Mouse (Mus musculus): ENCODE results near the gene Hdac4. TPM values are rescaled to one million over a fixed set of nuclear protein-coding genes. Genes with fewer than 3 reads are reported as not detected.

Gene Hdac4
- polyA plus RNA-seq, 1 experiment from 2014 or later: 31.2 TPM

DNA sequence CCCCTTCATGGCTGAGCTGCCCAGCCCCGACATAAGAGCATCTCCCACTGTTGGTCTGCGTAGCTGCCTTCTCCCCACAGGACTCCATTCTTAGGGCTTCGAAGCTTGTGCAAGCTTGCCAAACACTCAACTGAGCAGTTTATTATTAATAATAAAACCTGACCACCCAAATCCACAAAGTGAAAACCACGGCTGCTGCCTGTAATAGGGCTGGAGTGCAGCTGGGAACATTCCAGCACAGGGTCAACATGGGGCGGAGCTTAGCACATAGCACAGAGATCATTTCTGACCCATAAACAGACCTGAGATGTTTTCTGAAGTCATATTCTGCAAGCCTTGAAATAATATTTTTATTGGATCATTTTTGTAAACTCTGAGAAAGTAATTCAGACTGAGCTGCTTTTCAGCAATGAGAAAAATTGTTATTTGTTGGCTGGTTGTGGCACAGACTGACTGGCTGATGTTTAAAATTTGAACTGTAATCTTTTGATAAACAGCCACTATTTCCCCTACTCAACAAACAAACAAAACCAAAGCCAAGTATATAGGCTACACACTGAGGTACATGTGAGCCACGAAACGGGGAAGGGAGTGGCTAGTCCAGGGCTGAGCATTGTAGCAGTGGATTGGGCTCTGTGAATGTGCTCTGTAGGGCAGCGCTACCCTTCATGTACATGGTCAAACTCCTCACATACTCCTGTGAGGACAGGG is 190.4 kb downstream of the Hdac4 start:
- H3K4me3 ChIP-seq (replicated peaks): no peak overlapping the region
- no peaks in the 10 kb centered on the region for H3K9me3 ChIP-seq (replicated peaks)
- H3K4me2 ChIP-seq: no peak overlapping the region
- H3K4me1 ChIP-seq: 0 out of 2 replicates have a peak, but pooled peaks cover 9% of the 10 kb centered on the region
- no peaks in the 10 kb centered on the region for H3K27me3 ChIP-seq (replicated peaks)
- ATAC-seq (ENCODE audit: low FRiP score): no peak
- peaks cover 8% of the 10 kb centered on the region for H3K36me3 ChIP-seq
- WGBS: 71% methylated on average over 8 of the region's 8 CpGs
- H3K27ac ChIP-seq (replicated peaks): no peak overlapping the region
- H3K9ac ChIP-seq (replicated peaks): no peak overlapping the region

DNA sequence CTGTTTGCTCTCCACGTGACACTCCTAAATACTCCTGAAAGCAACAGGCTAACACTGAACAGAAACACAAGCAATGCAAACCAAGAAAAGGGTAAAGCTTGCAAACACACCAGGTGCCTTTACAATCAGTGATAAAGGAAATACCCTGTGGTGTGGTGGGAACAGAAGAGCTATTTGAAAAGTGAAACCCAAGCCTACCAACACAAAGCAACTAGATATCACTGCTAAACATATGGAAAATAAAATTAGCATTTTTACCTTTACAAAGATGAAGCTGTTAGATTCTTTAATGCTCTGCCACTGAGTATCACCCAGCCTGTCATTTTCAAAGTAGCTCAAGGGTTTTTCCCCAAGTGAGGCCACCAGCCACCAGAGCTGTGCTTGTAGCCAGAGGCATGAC is 191.4 kb downstream of the Hdac4 start:
- Histone ChIP-seq H3K27ac (replicated peaks) (no peak overlapping the region), H3K36me3 (peaks cover 12% of the 10 kb centered on the region), H3K9me3 (replicated peaks) (no peaks in the 10 kb centered on the region), H3K4me2 (no peak overlapping the region), H3K9ac (replicated peaks) (no peak overlapping the region), H3K4me3 (replicated peaks) (no peak overlapping the region), H3K4me1 (0 out of 2 replicates have a peak, but pooled peaks cover 9% of the 10 kb centered on the region), H3K27me3 (replicated peaks) (no peaks in the 10 kb centered on the region)
- 71% methylated on average over 1 of the region's 1 CpGs for WGBS
- ATAC-seq (ENCODE audit: low FRiP score): no peak

DNA sequence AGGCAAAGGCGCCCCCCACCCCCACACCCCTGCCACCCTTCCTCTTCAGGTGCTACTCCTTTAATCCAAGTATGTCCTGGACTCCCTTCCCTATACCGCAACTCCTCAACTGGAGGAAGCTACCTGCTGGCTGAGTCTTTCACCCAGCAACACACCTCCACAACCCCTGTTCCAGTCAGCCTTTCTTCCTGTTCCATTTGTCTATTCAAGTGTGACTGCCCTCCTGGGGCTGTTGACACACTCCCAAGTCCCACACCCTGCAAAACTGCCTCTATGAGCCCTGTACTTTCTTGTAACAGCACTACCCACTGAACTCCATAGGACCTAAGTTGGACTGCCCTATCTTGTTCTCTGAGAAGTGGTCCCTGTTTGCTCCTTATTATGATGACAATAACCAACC is 195.3 kb downstream of the Hdac4 start:
- no peak for ATAC-seq (ENCODE audit: low FRiP score)
- Histone ChIP-seq H3K4me2 (no peak overlapping the region), H3K27ac (replicated peaks) (no peak overlapping the region), H3K36me3 (peaks cover 25% of the 10 kb centered on the region), H3K9ac (replicated peaks) (no peak overlapping the region), H3K9me3 (replicated peaks) (no peaks in the 10 kb centered on the region), H3K27me3 (replicated peaks) (no peaks in the 10 kb centered on the region), H3K4me1 (0 out of 2 replicates have a peak, but pooled peaks cover 4% of the 10 kb centered on the region), H3K4me3 (replicated peaks) (no peak overlapping the region)
- 94% methylated on average over 2 of the region's 2 CpGs for WGBS

DNA sequence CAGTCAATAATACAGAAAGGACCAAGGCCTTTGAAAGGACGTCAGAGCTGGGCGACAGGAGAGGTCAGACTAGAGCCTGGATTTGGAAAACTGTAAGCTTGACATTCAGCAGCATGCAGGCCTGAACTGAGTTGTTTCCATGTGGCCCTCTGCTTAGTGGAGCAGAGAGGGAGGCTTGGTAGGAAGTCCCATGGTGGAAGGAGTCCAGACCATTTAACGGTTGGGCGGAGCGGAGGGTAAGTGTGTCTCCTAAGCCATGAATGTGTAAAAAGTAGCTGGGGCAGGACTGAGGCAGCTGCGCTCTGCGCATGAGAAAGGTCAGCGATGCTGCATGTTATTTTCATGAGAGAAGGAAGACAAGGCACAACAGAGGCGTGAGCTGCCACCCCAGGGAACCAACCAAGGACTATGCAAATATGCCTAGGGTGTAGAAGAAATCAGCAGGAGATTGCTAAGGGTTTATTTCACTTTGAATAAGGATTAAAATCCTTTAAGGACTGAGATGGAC is 201.8 kb downstream of the Hdac4 start:
- 76% methylated on average over 9 of the region's 9 CpGs for WGBS
- Histone ChIP-seq H3K4me3 (replicated peaks) (no peak overlapping the region), H3K9ac (replicated peaks) (no peak overlapping the region), H3K4me1 (no peaks in the 10 kb centered on the region), H3K9me3 (replicated peaks) (no peaks in the 10 kb centered on the region), H3K27me3 (replicated peaks) (no peaks in the 10 kb centered on the region), H3K36me3 (peaks cover 55% of the 10 kb centered on the region), H3K4me2 (no peak overlapping the region), H3K27ac (replicated peaks) (no peak overlapping the region)
- ATAC-seq (ENCODE audit: low FRiP score): no peak

DNA sequence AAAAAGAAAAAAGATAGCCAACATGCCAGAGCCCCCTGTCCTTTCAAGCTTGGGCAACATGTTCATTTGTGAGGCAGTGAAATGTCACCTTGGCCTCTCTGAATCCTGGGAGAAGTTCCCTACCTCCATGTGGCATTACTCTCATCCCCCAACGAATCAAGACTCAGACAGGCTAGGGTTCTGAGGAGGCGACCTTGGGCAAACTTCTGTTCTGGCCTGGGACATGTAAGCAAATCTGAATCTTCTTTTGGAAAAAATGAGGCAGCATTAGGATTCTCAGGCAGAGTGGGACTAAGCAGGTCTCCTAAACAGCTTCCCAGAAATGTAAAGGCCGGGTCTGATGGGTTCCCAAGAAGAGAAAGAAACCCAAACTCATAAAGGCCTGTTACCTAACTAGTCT is 202.8 kb downstream of the Hdac4 start:
- WGBS: 82% methylated on average over 3 of the region's 3 CpGs
- no peak overlapping the region for H3K4me3 ChIP-seq (replicated peaks)
- H3K9me3 ChIP-seq (replicated peaks): no peaks in the 10 kb centered on the region
- H3K4me1 ChIP-seq: no peaks in the 10 kb centered on the region
- no peak overlapping the region for H3K4me2 ChIP-seq
- peaks cover 59% of the 10 kb centered on the region for H3K36me3 ChIP-seq
- no peak overlapping the region for H3K9ac ChIP-seq (replicated peaks)
- H3K27me3 ChIP-seq (replicated peaks): no peaks in the 10 kb centered on the region
- no peak overlapping the region for H3K27ac ChIP-seq (replicated peaks)
- ATAC-seq (ENCODE audit: low FRiP score): no peak

DNA sequence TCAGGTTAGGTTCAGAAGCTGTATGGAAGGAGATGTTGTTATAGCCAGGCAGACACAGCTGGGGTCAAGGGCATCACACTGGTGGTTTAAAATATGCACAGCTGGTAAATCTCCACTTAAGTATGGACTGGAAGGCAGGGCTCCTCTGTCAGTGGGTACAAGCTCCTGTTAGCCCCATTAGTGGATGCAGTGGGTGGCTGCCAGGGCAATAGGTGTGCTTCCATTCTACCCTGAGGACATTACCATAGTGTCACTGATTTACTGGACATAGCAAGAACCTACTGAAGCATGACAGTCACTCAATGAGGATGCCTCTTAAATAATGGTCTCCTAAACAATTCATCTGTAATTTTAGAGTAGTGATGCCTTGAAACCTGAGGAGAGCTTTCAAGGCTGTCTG is 203.9 kb downstream of the Hdac4 start:
- H3K4me3 ChIP-seq (replicated peaks): no peak overlapping the region
- no peak for ATAC-seq (ENCODE audit: low FRiP score)
- H3K27ac ChIP-seq (replicated peaks): no peak overlapping the region
- H3K36me3 ChIP-seq: peaks cover 69% of the 10 kb centered on the region
- H3K9ac ChIP-seq (replicated peaks): no peak overlapping the region
- H3K27me3 ChIP-seq (replicated peaks): no peaks in the 10 kb centered on the region
- no peaks in the 10 kb centered on the region for H3K9me3 ChIP-seq (replicated peaks)
- H3K4me2 ChIP-seq: no peak overlapping the region
- no peaks in the 10 kb centered on the region for H3K4me1 ChIP-seq

DNA sequence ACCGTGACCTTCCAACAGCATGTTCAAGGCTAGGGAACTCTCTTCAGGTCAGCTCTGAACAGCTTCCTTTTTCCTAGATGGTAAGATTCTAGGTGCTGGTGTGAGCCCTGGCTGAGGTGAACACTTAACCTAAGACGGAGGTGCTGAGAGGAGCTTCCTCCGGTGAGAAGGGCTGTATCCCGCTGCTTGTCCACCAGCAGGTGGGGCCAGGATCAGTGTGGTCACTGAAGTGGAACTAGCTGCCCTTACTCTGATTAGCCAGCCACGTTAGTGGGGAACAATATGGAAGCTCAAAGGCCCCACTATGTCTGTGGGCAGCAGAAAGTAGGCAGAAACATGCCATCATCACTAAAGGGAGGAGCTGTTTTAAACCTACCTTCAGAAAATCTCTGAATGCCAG is 204.6 kb downstream of the Hdac4 start:
- 82% methylated on average over 5 of the region's 5 CpGs for WGBS
- Histone ChIP-seq H3K27me3 (replicated peaks) (no peaks in the 10 kb centered on the region), H3K4me3 (replicated peaks) (no peak overlapping the region), H3K9ac (replicated peaks) (no peak overlapping the region), H3K4me2 (no peak overlapping the region), H3K4me1 (no peaks in the 10 kb centered on the region), H3K9me3 (replicated peaks) (no peaks in the 10 kb centered on the region), H3K27ac (replicated peaks) (no peak overlapping the region), H3K36me3 (peaks cover 70% of the 10 kb centered on the region)
- no peak for ATAC-seq (ENCODE audit: low FRiP score)

DNA sequence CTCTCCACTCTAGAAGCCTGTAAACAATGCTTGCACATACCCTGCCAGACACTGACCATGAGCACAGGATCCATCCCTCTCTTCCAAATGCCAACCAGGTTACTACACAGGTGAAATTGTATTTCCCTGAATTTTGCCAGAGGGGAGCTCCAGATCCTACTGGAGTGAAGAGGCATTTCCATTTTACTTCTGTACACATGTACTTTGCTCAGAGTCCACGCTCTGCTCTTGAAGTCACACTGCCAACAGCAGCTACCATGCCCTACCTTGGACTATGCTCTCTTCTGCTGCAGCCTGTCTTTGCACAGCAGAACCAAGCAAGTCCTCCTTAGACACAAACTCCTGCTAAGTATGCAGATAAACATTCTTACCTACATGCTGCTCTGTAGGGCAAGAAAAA is 206.6 kb downstream of the Hdac4 start:
- Histone ChIP-seq H3K9me3 (replicated peaks) (no peaks in the 10 kb centered on the region), H3K9ac (replicated peaks) (no peak overlapping the region), H3K4me2 (no peak overlapping the region), H3K27me3 (replicated peaks) (no peaks in the 10 kb centered on the region), H3K4me1 (no peaks in the 10 kb centered on the region), H3K36me3 (peaks cover 71% of the 10 kb centered on the region), H3K4me3 (replicated peaks) (no peak overlapping the region), H3K27ac (replicated peaks) (no peak overlapping the region)
- no peak for ATAC-seq (ENCODE audit: low FRiP score)
- 92% methylated on average over 1 of the region's 1 CpGs for WGBS

DNA sequence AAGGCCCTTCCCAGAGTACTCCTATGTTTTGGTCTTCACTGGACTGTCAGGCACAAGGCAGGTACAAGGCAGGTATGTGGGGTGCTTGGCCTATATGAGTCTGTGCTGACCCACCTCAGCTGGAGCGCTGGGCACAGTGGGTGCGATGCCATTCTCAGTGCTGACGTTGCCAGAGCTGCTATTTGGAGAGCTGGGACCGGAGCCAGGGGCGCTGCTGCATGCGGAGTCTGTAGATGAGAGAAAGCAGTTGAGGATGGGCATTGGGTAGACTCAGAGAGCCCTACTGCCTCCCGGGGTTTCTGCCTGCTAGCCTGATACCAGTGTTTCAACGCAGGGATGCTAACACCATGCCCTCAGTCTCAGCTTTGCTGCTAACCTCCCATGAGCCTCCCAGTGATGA is 208.1 kb downstream of the Hdac4 start:
- Histone ChIP-seq H3K4me3 (replicated peaks) (no peak overlapping the region), H3K27ac (replicated peaks) (no peak overlapping the region), H3K4me1 (no peaks in the 10 kb centered on the region), H3K4me2 (no peak overlapping the region), H3K36me3 (peaks cover 78% of the 10 kb centered on the region), H3K27me3 (replicated peaks) (no peaks in the 10 kb centered on the region), H3K9me3 (replicated peaks) (no peaks in the 10 kb centered on the region), H3K9ac (replicated peaks) (no peak overlapping the region)
- ATAC-seq (ENCODE audit: low FRiP score): no peak
- WGBS: 82% methylated on average over 8 of the region's 8 CpGs

DNA sequence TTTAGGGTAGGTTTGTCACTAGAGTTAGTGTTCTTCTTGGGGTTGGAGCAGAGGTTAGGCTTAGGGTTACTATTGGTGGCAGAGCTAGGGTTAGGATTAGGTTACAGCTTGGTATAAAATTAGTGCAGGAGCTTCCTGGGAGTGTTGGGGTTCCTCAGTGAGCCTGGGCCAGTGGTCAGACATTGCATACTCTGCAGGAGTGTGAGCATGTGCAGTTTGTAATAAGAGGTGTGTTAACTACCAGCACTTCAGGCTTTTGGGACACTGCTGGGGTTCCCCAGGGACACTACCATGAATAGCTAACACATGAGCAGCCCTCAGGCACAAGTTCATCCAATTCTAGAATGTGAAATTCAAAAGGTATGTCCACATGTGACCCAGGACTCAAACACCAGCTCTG is 209.7 kb downstream of the Hdac4 start:
- Histone ChIP-seq H3K27me3 (replicated peaks) (no peaks in the 10 kb centered on the region), H3K4me3 (replicated peaks) (no peak overlapping the region), H3K9me3 (replicated peaks) (no peaks in the 10 kb centered on the region), H3K36me3 (peaks cover 82% of the 10 kb centered on the region), H3K27ac (replicated peaks) (no peak overlapping the region), H3K9ac (replicated peaks) (no peak overlapping the region), H3K4me1 (no peaks in the 10 kb centered on the region), H3K4me2 (no peak overlapping the region)
- ATAC-seq (ENCODE audit: low FRiP score): no peak

DNA sequence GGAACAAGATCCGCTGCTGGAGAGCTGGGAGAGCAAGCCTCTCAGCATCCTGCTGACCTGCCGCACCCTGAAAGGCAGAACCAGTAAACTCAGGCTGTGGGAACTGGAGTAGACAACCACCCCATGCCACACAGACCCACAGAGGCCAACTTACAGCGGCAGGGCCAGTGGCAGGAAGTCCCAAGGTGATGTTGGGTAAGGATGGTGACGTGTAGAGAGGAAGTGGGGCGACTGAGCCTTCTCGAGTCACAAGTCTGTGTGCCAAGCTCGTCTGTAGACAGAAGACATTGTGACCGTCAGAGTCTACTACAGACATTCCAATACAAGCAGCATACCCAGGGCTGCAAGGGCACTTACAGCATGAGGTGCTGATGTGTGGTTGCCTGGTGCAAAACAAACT is 211.0 kb downstream of the Hdac4 start:
- H3K4me1 ChIP-seq: no peaks in the 10 kb centered on the region
- no peak overlapping the region for H3K4me2 ChIP-seq
- no peak for ATAC-seq (ENCODE audit: low FRiP score)
- H3K9me3 ChIP-seq (replicated peaks): no peaks in the 10 kb centered on the region
- 85% methylated on average over 8 of the region's 8 CpGs for WGBS
- H3K9ac ChIP-seq (replicated peaks): no peak overlapping the region
- no peak overlapping the region for H3K27ac ChIP-seq (replicated peaks)
- no peaks in the 10 kb centered on the region for H3K27me3 ChIP-seq (replicated peaks)
- H3K36me3 ChIP-seq: peaks cover 76% of the 10 kb centered on the region
- no peak overlapping the region for H3K4me3 ChIP-seq (replicated peaks)

DNA sequence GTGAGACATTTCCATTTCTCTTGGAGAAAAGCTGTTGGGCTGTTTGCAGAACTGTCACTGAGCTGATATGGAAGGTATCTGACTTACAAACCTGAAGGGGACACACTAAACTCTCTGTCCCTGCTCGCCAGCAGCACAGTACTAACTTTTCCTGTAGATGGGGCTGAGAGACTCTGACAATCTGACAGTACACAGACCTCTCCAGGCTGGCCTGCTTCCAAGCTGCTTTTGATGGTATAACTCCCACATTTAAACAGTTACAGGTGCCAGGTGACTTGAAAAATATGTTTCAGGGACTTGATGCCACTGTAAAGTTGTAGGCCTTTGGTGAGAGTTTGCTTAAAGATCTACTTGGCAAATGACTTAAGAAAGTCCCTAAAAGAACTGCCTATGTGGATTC is 214.1 kb downstream of the Hdac4 start:
- no peak overlapping the region for H3K4me3 ChIP-seq (replicated peaks)
- no peak overlapping the region for H3K9ac ChIP-seq (replicated peaks)
- no peaks in the 10 kb centered on the region; the same call in 1 of the 2 replicates for H3K4me1 ChIP-seq
- H3K9me3 ChIP-seq (replicated peaks): no peaks in the 10 kb centered on the region
- ATAC-seq (ENCODE audit: low FRiP score): no peak
- H3K27me3 ChIP-seq (replicated peaks): no peaks in the 10 kb centered on the region
- H3K36me3 ChIP-seq: peaks cover 59% of the 10 kb centered on the region
- H3K4me2 ChIP-seq: no peak overlapping the region
- H3K27ac ChIP-seq (replicated peaks): no peak overlapping the region
- 64% methylated on average over 1 of the region's 1 CpGs for WGBS
